Mouse (Mus musculus): ENCODE results near the gene Ubqln2.

DNA sequence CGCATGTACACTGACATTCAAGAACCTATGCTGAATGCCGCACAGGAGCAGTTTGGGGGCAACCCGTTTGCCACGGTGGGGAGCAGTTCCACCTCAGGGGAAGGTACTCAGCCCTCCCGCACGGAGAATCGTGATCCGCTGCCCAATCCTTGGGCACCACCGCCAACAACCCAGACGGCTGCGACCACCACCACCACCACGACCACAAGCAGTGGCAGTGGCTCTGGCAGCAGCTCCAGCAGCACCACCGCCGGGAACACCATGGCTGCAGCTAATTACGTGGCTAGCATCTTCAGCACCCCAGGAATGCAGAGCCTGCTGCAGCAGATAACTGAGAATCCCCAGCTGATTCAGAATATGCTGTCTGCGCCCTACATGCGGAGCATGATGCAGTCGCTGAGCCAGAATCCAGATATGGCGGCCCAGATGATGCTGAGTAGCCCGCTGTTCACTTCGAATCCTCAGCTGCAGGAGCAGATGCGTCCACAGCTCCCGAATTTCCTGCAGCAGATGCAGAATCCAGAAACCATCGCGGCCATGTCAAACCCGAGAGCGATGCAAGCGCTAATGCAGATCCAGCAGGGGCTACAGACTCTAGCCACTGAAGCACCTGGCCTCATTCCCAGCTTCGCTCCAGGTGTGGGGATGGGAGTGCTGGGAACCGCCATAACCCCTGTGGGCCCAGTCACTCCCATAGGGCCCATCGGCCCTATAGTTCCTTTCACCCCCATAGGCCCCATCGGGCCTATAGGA, 1.4 kb downstream of the Ubqln2 start:
- no peak for TF ChIP-seq POLR2A (IDR thresholded peaks at IDR 0.05; ENCODE audit: low read depth, low read length)
- TF ChIP-seq CTCF (conservative IDR thresholded peaks at IDR 0.05; ENCODE audit: insufficient read depth, insufficient read length, low read depth, low read length) = no peak

All from kidney, adult 2 months (tissue).